Mouse (Mus musculus): ENCODE results near the gene Macrod2.

The Macrod2 gene

DNA sequence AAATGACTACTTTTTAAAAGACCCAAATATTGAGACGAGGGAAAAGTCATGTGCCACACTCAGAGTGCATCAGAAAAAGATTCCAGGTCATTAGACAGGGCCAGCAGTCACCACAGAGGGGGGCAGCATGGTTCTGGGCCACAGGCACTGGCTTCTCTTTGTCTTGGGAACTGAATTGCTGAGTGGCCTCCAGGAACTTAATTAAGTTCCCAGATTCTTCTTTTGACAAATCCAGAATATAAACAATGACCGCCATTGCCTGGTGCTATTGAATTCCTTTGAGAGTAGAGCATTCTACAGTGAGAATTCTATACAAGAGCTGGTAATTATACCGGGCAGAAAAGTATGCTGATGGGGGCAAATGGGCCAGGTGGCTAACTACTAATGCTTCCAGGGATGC is 1560.1 kb downstream of the Macrod2 start:
- no peak for DNase-seq (ENCODE audit: low read depth, low spot score)

DNA sequence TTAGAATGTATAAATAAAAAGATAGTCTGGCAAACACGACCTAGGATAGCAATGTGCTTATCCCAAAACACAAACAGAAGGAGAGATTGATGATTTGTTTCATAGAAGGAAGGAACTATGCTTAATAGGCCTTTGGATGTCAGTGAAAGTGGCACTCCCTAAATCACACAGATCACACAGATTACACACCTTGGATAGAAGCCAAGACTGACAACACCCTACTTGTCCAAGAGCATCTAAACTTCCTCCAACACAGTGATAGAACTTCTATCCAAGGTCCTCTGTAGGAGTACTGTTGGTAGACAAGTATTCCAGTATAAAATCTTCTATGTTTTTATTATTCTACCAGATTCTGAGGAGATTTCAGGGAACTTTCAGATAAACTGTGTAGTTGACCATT is 1567.8 kb downstream of the Macrod2 start:
- no peak for DNase-seq (ENCODE audit: low read depth, low spot score)

GRCm38 (mm10) chr2:141983664-141984395 is 1588.7 kb downstream of the Macrod2 start:
- DNase-seq (ENCODE audit: low read depth, low spot score) = no peak

- no peak for DNase-seq (ENCODE audit: low read depth, low spot score)
Measured at GRCm38 (mm10) chr2:141998901-141999300, 1603.8 kb downstream of the Macrod2 start.

DNA sequence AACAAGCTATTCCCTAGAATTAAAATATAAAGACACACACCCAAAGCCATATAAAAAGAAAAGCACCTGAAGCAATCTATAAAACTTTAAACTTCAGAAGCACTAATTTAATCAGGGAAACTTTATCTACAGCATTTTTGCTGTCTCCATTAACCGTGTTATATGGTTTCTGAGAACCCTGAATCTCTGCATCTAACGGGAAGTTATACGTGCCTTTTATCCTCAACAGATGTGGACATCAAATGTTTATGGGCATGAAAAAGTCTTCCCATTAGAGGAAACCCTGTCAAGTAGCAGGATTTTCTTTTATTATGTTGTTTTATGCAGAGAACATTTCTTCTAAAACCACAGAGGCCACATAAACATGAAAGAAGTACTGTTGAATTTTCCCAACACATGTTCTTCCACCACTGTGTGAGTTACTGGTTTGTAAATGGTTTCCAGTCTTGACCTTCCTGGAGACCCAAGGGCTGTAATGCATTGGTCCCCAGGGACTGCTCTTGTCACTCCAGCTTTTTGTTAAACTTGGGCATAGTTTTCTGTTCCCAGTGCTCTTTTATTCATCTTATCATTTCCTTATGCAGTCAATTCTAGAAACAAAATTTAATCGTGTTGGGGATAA is 1629.5 kb downstream of the Macrod2 start:
- DNase-seq (ENCODE audit: low read depth, low spot score) = no peak

DNA sequence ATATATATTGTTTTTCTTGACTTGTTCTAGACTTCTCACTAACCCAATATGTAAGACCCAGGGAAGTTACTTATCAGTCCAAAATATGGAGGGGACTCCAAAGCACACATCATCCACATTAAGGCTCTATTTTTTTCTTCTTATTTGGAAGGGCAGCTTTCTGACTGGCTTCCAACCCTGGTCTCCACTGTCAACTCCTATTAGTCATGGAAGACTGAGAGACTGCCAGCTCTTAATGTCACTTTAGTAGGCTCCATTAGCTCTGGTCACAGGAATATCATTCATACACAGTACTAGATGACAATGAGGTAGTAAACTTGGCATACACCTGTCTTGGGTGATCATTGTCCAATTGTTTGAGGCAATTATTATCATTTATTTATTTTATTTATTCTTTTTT is 1631.6 kb downstream of the Macrod2 start:
- no peak for DNase-seq (ENCODE audit: low read depth, low spot score)

DNA sequence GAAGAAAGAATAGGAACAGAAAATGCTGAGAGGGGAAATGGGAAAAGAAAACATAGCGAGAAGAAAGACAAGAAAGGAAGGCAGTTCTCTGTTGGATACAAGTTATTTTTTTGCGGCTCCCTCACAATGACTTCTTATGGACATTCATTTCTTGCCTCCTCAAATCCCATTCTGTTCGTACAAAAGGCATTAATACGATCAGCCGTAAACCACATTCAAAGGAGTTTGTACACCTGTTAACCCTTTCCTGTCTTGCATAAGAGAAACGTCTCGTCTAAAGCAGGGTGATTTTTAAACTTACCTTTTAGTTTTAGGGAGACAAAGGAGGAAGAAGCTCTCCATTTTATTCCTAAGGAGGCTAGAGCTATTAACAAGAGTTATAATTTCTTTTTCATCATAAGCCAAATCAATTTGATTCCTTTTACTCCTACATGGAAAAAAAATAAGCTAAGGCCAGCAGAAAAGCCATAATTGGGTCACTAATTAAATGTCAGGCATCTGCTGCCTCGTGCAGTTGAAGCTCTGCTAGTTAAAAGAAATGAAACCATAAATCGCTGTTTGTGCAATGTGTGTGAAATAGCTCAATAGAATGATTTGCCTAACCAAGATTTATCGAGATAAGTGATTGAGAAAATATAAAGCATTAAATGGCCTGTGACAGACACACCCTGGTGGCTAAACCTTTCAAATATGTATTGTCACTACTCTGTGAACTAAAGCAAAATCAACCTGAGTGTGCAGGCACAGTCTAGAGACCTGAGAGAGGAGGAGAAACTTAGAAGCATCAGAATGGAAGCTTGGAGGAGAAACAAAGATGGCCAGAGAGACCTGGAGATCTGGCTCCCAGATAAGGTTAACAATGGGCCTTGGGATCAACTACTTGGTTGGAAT is 1635.9 kb downstream of the Macrod2 start:
- no peak for DNase-seq (ENCODE audit: low read depth, low spot score)

DNA sequence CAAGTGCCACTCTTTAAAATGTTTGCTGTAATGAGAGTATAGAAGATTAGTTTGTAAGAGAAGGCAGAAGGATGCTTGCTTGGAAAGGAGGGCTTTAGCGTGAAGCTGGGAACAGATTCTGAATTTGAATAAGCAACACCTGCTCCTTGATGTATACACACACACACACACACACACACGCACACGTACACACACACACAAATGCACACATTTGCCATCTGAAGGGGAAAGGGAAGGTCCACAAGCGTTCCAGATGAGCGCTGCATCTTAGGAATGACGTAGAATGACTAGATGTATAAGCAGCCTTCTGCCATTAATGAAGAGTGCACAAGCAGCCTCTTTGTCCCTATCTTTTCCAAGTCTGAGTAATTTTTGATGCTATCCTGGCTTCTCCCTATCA is 1660.5 kb downstream of the Macrod2 start:
- DNase-seq (ENCODE audit: low read depth, low spot score) = no peak

DNA sequence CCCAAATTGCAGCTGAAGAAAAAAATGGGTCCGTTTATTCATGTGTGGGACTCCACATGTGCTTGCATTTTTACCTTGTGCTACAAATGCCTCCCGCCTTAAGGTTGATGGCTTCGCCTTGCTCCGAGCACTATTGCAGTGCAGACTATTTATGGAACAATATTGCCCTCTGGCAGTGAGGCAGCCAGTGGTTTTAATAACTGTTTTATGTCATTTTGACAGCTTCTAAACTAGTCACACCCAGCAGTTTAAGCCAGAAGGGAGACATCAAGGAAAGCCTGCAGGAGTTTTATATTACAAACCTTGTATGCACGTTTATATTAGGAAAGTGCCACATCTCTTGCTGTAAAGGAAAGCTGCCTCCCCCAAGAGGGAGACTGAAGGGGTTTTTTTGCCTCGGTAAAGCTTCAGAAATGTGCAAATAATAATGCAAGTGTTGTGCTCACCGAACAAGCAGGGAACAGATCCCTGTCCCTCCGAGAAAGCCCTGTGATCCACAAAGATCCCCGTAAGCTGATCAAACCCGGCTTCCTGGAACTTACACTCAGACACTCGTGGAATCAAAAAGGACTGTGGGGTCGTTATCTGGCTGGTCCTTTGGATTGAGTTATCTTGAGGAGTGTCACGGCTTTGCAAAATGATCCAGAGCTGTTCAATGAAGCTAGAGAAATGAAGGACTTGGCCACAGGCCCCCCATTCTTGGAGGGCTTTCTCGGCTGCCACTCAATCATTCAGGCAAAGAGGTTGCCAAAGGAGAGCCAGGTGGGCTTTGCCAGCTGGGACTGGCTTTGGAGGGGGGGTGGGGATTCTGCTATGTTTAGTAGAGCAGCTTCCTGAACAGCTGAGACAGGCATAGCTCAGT is 1663.0 kb downstream of the Macrod2 start:
- no peak for DNase-seq (ENCODE audit: low read depth, low spot score)

- DNase-seq (ENCODE audit: low read depth, low spot score) = no peak
Measured at GRCm38 (mm10) chr2:142058751-142059090, 1663.6 kb downstream of the Macrod2 start.

DNA sequence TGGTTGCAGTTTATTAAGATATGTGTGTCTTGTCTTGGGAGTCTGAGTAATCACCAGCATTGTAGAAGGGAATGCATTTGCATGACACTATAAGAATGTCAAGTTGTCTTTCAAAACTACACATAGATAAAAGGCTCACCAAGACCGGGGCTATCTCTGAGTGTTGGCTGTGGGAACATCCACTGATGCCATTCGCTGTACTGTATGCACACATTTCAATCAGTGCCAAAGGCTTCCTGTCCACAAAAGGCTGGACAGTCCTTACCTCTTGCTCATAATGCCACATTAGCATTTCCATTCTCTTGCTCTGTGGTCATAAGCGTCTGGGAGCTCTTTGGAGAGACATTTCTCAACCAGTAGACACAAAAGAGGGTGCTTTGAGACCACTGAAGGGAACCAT is 1713.8 kb downstream of the Macrod2 start:
- DNase-seq (ENCODE audit: low read depth, low spot score) = no peak

- DNase-seq (ENCODE audit: low read depth, low spot score) = no peak
Measured at GRCm38 (mm10) chr2:142116623-142117022, 1721.5 kb downstream of the Macrod2 start.

- no peak for DNase-seq (ENCODE audit: low read depth, low spot score)
Measured at GRCm38 (mm10) chr2:142128109-142128508, 1733.0 kb downstream of the Macrod2 start.

- no peak for DNase-seq (ENCODE audit: low read depth, low spot score)
Measured at GRCm38 (mm10) chr2:142129166-142129565, 1734.1 kb downstream of the Macrod2 start.

DNA sequence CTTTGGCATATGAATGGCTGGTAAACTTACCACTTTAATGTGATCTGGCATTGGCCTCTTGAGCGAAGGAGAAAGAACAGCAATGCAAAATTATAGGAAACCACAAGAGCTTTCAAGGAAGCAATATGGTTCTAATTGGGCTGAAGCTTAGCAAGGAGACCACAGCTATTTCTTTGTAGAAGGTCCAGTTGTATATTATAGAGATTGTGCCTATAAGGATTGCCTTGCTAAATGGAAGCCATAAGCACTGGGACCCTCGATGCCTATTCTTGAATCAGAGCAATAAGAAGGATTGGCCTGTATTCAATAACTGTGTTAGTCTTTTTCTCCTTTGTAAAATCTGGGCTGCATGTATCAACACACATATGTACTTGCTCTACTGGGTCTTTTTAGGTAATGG is 1754.2 kb downstream of the Macrod2 start:
- no peak for DNase-seq (ENCODE audit: low read depth, low spot score)

- DNase-seq (ENCODE audit: low read depth, low spot score) = peak; percentile 52
Measured at GRCm38 (mm10) chr2:142163506-142164275, 1768.6 kb downstream of the Macrod2 start.

DNA sequence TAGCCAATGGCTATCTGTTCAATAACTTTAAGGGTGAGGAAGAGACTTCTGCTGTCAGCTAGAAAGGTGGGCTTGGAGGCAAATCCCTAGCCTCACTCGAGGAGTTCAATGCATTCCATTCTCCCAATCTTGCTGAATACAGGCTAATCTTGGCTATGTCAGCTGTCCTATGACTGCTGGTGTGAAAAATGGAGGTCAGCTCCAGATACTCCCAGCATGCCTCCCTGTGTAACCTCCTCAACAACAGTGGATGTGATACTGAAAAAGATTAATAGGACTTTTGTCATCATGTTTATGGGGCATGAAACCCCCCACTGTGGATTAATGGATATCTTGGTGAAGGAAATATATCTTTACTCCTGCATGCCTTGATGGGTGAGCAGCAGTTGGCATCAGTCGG is 1774.5 kb downstream of the Macrod2 start:
- no peak for DNase-seq (ENCODE audit: low read depth, low spot score)

GRCm38 (mm10) chr2:142172706-142173105 is 1777.6 kb downstream of the Macrod2 start:
- DNase-seq (ENCODE audit: low read depth, low spot score) = no peak

DNA sequence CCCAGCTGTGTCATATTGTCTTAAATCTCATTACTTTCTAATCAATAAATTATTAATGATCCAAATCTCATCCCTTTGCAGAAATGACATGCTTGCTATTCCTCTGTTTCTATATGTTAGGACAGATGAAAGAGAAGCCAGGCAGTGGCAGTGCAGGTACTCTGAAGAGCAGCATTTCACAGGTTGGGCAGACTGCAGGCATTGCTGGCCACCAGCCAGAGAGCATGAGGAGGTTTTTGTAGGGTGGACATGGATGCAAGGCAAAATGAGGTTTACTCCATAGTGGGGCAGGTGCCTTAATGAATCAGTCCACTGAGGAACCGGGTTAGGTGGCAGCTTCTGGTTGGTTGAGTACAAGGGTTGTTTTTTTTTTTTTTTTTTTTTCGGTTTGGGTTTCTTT is 1778.9 kb downstream of the Macrod2 start:
- DNase-seq (ENCODE audit: low read depth, low spot score) = no peak

DNA sequence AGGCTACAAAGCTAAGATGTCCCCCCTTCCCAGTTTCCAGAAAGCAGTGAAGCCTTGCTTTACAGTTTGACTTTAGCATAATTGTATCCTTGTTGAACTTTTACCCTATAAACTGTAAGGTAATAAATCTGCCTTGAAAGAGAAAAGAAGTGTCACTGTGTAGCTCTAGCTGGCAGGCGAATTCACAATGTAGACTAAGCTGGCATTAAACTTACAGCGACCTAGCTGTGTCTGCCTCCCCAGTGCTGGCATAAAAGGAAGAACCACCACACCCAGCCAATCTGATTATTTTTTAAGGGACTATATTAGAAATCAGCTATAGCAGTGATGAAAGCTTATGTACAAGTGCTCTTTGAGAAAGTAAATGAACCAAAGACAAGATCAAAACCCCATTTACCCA is 1791.8 kb downstream of the Macrod2 start:
- DNase-seq (ENCODE audit: low read depth, low spot score) = no peak

GRCm38 (mm10) chr2:142187428-142187827 is 1792.3 kb downstream of the Macrod2 start:
- DNase-seq (ENCODE audit: low read depth, low spot score) = no peak
